In genomic region chr1:189729141-189729815, GRCm38 (mm10) we compare ENCODE assay signal across 8 mouse cellular contexts. TPM values are rescaled to one million over a fixed set of nuclear protein-coding genes. Genes with fewer than 3 reads are reported as not detected.
A peak's percentile ranks its signal among the peaks of the same experiment; 100 is the strongest.
DNase-seq lines count a peak whose midpoint lies in the region; ATAC-seq and TF ChIP-seq lines count a peak whose summit lies in the region.

No protein-coding gene starts in this region.

- H3ac ChIP-seq in myocyte (ENCODE audit: control insufficient read depth, insufficient read length): peak overlapping the region; percentile 73

- WGBS in kidney, embryonic 16.5 days: 4% methylated on average over 17 of the region's 17 CpGs
- 11% methylated on average over 17 of the region's 17 CpGs for WGBS in hindbrain, embryonic 16.5 days

- intact Hi-C loops in left cerebral cortex, postnatal 4 days (cut with DNase I): no loop called here

- no peaks in the 10 kb centered on the region for H3K27me3 ChIP-seq in kidney, embryonic 16.5 days (ENCODE audit: insufficient read depth, low read length)
- H3K27me3 ChIP-seq in hindbrain, embryonic 16.5 days (replicated peaks; ENCODE audit: control insufficient read depth, insufficient read depth, low read length): peaks cover 19% of the 10 kb centered on the region
- H3K27me3 ChIP-seq in myocyte (ENCODE audit: control insufficient read depth, insufficient read depth, insufficient read length): no peaks in the 10 kb centered on the region

- H3K4me2 ChIP-seq in kidney, embryonic 16.5 days (replicated peaks; ENCODE audit: low read depth, low read length): peak overlapping the region; percentile 82
- peak overlapping the region; percentile 97 for H3K4me2 ChIP-seq in hindbrain, embryonic 16.5 days (ENCODE audit: low read length)
- peak overlapping the region; percentile 97 for H3K4me2 ChIP-seq in myocyte (ENCODE audit: low read depth)

- peak overlapping the region; percentile 98 for H3K27ac ChIP-seq in kidney, embryonic 16.5 days (ENCODE audit: low read length)
- no peak overlapping the region for H3K27ac ChIP-seq in brown adipose tissue, adult 24 weeks (replicated peaks; ENCODE audit: low read depth, low read length)
- H3K27ac ChIP-seq in hindbrain, embryonic 16.5 days (ENCODE audit: low read depth, low read length): no peak overlapping the region

- no peak for DNase-seq in kidney, adult 8-10 months
- DNase-seq in left cerebral cortex, postnatal 4 days: no peak
- no peak for DNase-seq in gastrocnemius, postnatal 25 days
- no peak for DNase-seq in layer of hippocampus, postnatal 36 days

- TF ChIP-seq POLR2A in myocyte (IDR thresholded peaks at IDR 0.05; ENCODE audit: insufficient read length, low read depth): no peak

- H3K79me2 ChIP-seq in myocyte (ENCODE audit: control insufficient read depth, insufficient read depth): peaks cover 61% of the 10 kb centered on the region

- peaks cover 58% of the 10 kb centered on the region for H3K4me1 ChIP-seq in kidney, embryonic 16.5 days (ENCODE audit: insufficient read depth, low read length)
- peaks cover 15% of the 10 kb centered on the region for H3K4me1 ChIP-seq in brown adipose tissue, adult 24 weeks (ENCODE audit: control insufficient read depth, insufficient read depth, insufficient read length, low read length)
- H3K4me1 ChIP-seq in hindbrain, embryonic 16.5 days (ENCODE audit: control insufficient read depth, insufficient read depth, low read depth, low read length): peaks cover 13% of the 10 kb centered on the region

- H3K9me3 ChIP-seq in kidney, embryonic 16.5 days (ENCODE audit: low read length): no peaks in the 10 kb centered on the region
- no peaks in the 10 kb centered on the region for H3K9me3 ChIP-seq in hindbrain, embryonic 16.5 days (ENCODE audit: control insufficient read depth, low read length)

- ATAC-seq in kidney, embryonic 16.5 days (ENCODE audit: low FRiP score, low TSS enrichment): no peak
- no peak for ATAC-seq in hindbrain, embryonic 16.5 days

- peak overlapping the region; percentile 96 for H3K9ac ChIP-seq in kidney, embryonic 16.5 days (replicated peaks; ENCODE audit: low read length)
- no peak overlapping the region for H3K9ac ChIP-seq in hindbrain, embryonic 16.5 days (ENCODE audit: low read depth, low read length)

- H3K4me3 ChIP-seq in kidney, embryonic 16.5 days (ENCODE audit: low read length): peak overlapping the region; percentile 95
- peak overlapping the region; percentile 97 for H3K4me3 ChIP-seq in brown adipose tissue, adult 24 weeks (ENCODE audit: insufficient read depth, low read depth, low read length)
- H3K4me3 ChIP-seq in hindbrain, embryonic 16.5 days (ENCODE audit: low read length): peak overlapping the region; percentile 63
- peak overlapping the region; percentile 75 for H3K4me3 ChIP-seq in myocyte

- H3K36me3 ChIP-seq in kidney, embryonic 16.5 days (ENCODE audit: insufficient read depth, low read length): no peaks in the 10 kb centered on the region
- H3K36me3 ChIP-seq in hindbrain, embryonic 16.5 days (ENCODE audit: control insufficient read depth, insufficient read depth, low read length): no peaks in the 10 kb centered on the region
- H3K36me3 ChIP-seq in myocyte (ENCODE audit: control insufficient read depth, insufficient read depth): no peaks in the 10 kb centered on the region

TF ChIP-seq in myocyte, 11 proteins besides CTCF, POLR2A, EP300 and RAD21:
- TF ChIP-seq MYOD1 (IDR thresholded peaks at IDR 0.05; ENCODE audit: control insufficient read depth in 1 of 3, insufficient read length in 2 of 3, low read depth in 2 of 3): peak in 1 of 3 experiments; percentile 30
- TF ChIP-seq CEBPB (IDR thresholded peaks at IDR 0.05; ENCODE audit: insufficient read depth, poor library complexity, severe bottlenecking): no peak

RNA-seq across cellular contexts. Expression of gene Ptpn14, which starts 1.2 kb away (rescaled TPM):
- 16.1 and 17.0 TPM in 2 replicates for polyA plus RNA-seq in kidney, embryonic 16.5 days (2015; fragmentation: Nextera tagmentation; extraction: Ambion mirVana)
- 10.1 and 14.1 TPM in 2 replicates for polyA plus RNA-seq in brown adipose tissue, adult 24 weeks (2012; ENCODE audit: insufficient read depth, insufficient read length, missing spikeins)
- 1.6 and 1.8 TPM in 2 replicates for polyA plus RNA-seq in hindbrain, embryonic 16.5 days (2015; fragmentation: Nextera tagmentation; extraction: Ambion mirVana)
- 13.6 TPM for polyA plus RNA-seq in myocyte (2012; fragmentation: generic; extraction: Trizol)
- total RNA-seq in left cerebral cortex, postnatal 4 days (2021): 1 to 10 TPM; 6.4 to 6.5 TPM
- 10 to 100 TPM; 10.7 to 13.9 TPM for total RNA-seq in gastrocnemius, postnatal 25 days (2021)
- total RNA-seq in layer of hippocampus, postnatal 36 days (2021): 10 to 100 TPM; 12.2 to 12.4 TPM

RNA-seq across cellular contexts. Expression of gene Cenpf, which starts 41.4 kb away (rescaled TPM):
- 65.4 and 87.1 TPM in 2 replicates for polyA plus RNA-seq in kidney, embryonic 16.5 days (2015; fragmentation: Nextera tagmentation; extraction: Ambion mirVana)
- 0.12 TPM in 1 of 2 replicates, not detected in the other for polyA plus RNA-seq in brown adipose tissue, adult 24 weeks (2012; ENCODE audit: insufficient read depth, insufficient read length, missing spikeins)
- polyA plus RNA-seq in hindbrain, embryonic 16.5 days (2015; fragmentation: Nextera tagmentation; extraction: Ambion mirVana): 16.1 and 17.1 TPM in 2 replicates
- polyA plus RNA-seq in myocyte (2012; fragmentation: generic; extraction: Trizol): 2.2 TPM
- total RNA-seq in left cerebral cortex, postnatal 4 days (2021): 1 to 10 TPM; 7.2 to 8.1 TPM
- total RNA-seq in gastrocnemius, postnatal 25 days (2021): 1 to 10 TPM; 1.0 to 1.1 TPM
- 1 to 10 TPM; 1.2 to 1.9 TPM for total RNA-seq in layer of hippocampus, postnatal 36 days (2021)
